Mouse (Mus musculus) liver, adult 2 months (tissue): ENCODE results near the gene Lin28a.

Source experiments
- CTCF ChIP-seq: fragments of 200-500 bp; IDR thresholded peaks from 2 replicates; pipeline ENCODE4 v1.5.1; 2011; ENCODE audit warnings: low read depth, low read length, control low read depth
- POLR2A ChIP-seq: fragments of 200-500 bp; IDR thresholded peaks from 2 replicates; pipeline ENCODE4 v1.6.1; 2011; ENCODE audit warnings: low read length, control low read depth; ENCODE audit not compliant: insufficient read depth; ENCODE audit errors: extremely low read depth

DNA sequence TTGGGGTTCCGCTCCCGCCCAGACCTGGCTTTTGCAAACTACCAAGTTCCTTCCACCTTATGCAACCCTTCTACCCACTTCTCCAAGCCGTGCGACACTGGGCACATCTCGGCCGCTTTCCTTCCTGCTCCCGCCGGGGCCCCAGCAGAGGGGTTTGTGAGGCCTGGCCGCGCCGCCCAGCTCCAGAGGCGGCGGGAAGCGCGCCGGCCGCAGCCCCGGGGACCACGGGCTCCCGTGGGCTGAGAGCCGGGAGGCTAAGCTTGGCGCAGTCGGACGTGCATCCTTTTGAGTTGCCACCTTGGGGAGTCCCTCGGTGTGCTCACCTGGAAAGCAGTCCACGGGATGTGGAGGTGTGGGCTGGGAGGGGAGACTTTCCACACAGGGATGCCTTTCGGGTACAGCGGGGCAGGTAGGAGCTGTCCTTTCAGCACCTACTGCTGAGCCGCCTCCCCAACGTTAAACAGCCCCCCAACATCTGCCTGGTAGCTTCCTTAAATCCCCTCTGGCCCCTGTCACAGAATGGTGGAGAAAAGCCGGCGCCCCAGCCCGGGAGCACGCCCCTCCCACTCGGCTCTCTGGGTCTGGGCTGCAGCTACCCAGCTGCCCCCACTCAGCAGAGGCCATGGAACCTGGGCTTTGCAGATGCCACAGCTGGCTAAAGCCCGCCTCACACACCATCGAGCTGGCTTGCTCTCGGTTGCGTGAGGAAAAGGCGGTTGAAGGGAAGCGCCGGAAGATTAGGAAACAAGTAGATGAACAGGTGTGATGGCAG lies 50.3 kb downstream of the Lin28a start, which contains the start of gene Hmgn2:
- TF ChIP-seq CTCF (no peak), POLR2A (no peak)
